Mouse (Mus musculus) spleen, adult 18-20 months (tissue): ENCODE results near the gene Vmn1r75.

Source experiments
- DNase-seq, 2 experiments: peaks; one replicate each; pipeline ENCODE4 v3.0.0; 2022; ENCODE audit warnings: mixed read lengths in 2 of 2

Vmn1r75 gene

DNA sequence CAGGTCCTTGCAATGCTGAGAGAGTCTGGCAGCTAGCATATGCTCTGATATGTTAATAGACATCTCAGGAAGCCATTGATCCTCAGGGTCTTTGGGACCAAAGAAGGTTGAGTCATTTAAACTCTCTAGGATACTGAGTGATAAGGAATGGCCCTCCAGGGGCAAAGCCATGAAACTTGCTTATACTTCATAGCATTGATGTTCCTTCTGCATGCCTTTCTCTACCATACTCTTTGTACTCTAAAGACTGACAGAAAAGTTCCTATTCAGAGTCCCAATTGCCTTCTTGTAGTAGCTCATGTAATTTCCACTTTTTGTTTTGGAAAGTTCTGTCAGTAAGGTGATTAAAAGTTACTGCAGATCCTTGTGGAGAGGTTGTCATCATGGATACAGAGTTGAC, at the start of gene Vmn1r75:
TSS of gene Vmn1r75 (plus strand) at position 301 of the 400 bp plus-strand sequence.
- DNase-seq, result no peak

DNA sequence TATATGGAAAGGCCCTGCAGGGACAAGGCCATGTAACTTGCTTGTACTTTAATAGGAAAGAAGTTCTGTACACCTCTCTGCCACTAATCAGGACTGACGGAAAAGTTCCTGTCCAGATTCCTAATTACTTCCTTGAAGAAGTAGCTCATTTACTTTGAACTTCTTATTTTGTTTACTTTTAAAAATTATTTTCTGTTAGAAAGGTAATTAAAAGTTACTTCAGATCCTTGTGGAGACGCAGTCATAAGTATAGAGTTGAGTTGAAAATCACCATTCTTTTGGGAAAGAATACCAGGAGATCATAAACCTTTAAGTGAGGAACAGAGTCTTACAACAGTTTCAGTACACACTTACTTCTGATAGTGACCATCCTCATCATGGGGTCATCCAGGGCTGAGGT, 40.8 kb upstream of the Vmn1r75 start, which contains the start of gene Vmn1r74:
TSS of gene Vmn1r74 (plus strand) at position 301 of the 400 bp plus-strand sequence.
- DNase-seq, result no peak
